Mouse (Mus musculus): ENCODE data around the gene Tha1. TPM values are rescaled to one million over a fixed set of nuclear protein-coding genes. Genes with fewer than 3 reads are reported as not detected.

Gene Tha1
- total and polyA plus RNA-seq, 3 experiments: not detected

- no peaks in the 10 kb centered on the region for H3K27me3 ChIP-seq (ENCODE audit: insufficient read depth, low read length)
- H3K4me1 ChIP-seq (ENCODE audit: insufficient read depth, low read depth, low read length): peaks cover 40% of the 10 kb centered on the region
- H3K9me3 ChIP-seq (replicated peaks): no peaks in the 10 kb centered on the region
- TF ChIP-seq TAL1 (conservative IDR thresholded peaks at IDR 0.05; ENCODE audit: low read depth, low read length) (no peak), GATA1 (IDR thresholded peaks at IDR 0.05; ENCODE audit: borderline replicate concordance, low read length) (no peak), POLR2AphosphoS5 (IDR thresholded peaks at IDR 0.05; ENCODE audit: insufficient replicate concordance, low read depth, low read length) (no peak)
- peak; percentile 71 for ATAC-seq (ENCODE audit: extremely low read depth, insufficient number of reproducible peaks, low FRiP score, poor library complexity, severe bottlenecking)
- peak within 1 kb of the TSS; percentile 96 for H3K4me3 ChIP-seq (ENCODE audit: low read depth, low read length)
- DNase-seq (ENCODE audit: low spot score): peak; percentile 92
- peaks cover 36% of the 10 kb centered on the region for H3K36me3 ChIP-seq (replicated peaks)
Measured at GRCm38 (mm10) chr11:117848985-117849671, 24.2 kb downstream of the Tha1 start, which contains the start of gene Birc5. Gene Birc5, plus strand, starts transcription at chr11:117849251.

- TF ChIP-seq GATA2 (IDR thresholded peaks at IDR 0.05; ENCODE audit: borderline replicate concordance, low read depth, low read length) (no peak), TAL1 (conservative IDR thresholded peaks at IDR 0.05; ENCODE audit: low read depth, low read length) (no peak), GATA1 (IDR thresholded peaks at IDR 0.05; ENCODE audit: borderline replicate concordance, low read length) (no peak), POLR2AphosphoS5 (IDR thresholded peaks at IDR 0.05; ENCODE audit: insufficient replicate concordance, low read depth, low read length) (no peak), CTCF (IDR thresholded peaks at IDR 0.05; ENCODE audit: low read depth, low read length) (no peak)
- H3K4me3 ChIP-seq (ENCODE audit: low read depth, low read length): peak overlapping the region; percentile 96
- DNase-seq (ENCODE audit: low spot score): peak; percentile 35
- no peaks in the 10 kb centered on the region for H3K9me3 ChIP-seq (replicated peaks)
- H3K4me1 ChIP-seq (ENCODE audit: insufficient read depth, low read depth, low read length): peaks cover 40% of the 10 kb centered on the region
- ATAC-seq (ENCODE audit: extremely low read depth, insufficient number of reproducible peaks, low FRiP score, poor library complexity, severe bottlenecking): peak; percentile 4; the same call in 1 of the 2 replicates
- H3K36me3 ChIP-seq (replicated peaks): peaks cover 29% of the 10 kb centered on the region
- H3K27me3 ChIP-seq (ENCODE audit: insufficient read depth, low read length): no peaks in the 10 kb centered on the region
Measured at GRCm38 (mm10) chr11:117848271-117848984, 24.9 kb downstream of the Tha1 start.

GRCm38 (mm10) chr11:117847593-117848215 lies 25.6 kb downstream of the Tha1 start:
- TF ChIP-seq GATA1 (IDR thresholded peaks at IDR 0.05; ENCODE audit: borderline replicate concordance, low read length): no peak
- TF ChIP-seq CTCF (IDR thresholded peaks at IDR 0.05; ENCODE audit: low read depth, low read length): no peak
- no peak for TF ChIP-seq TAL1 (conservative IDR thresholded peaks at IDR 0.05; ENCODE audit: low read depth, low read length)
- no peak for TF ChIP-seq GATA2 (IDR thresholded peaks at IDR 0.05; ENCODE audit: borderline replicate concordance, low read depth, low read length)
- TF ChIP-seq POLR2AphosphoS5 (IDR thresholded peaks at IDR 0.05; ENCODE audit: insufficient replicate concordance, low read depth, low read length): no peak
- DNase-seq (ENCODE audit: low spot score) (no peak), ATAC-seq (ENCODE audit: extremely low read depth, insufficient number of reproducible peaks, low FRiP score, poor library complexity, severe bottlenecking) (no peak)
- Histone ChIP-seq H3K27me3 (ENCODE audit: insufficient read depth, low read length) (peaks cover 4% of the 10 kb centered on the region; the same call in 1 of the 2 replicates), H3K4me1 (ENCODE audit: insufficient read depth, low read depth, low read length) (peaks cover 33% of the 10 kb centered on the region), H3K36me3 (replicated peaks) (peaks cover 22% of the 10 kb centered on the region), H3K4me3 (ENCODE audit: low read depth, low read length) (peak overlapping the region; percentile 96; the same call in 1 of the 2 replicates), H3K9me3 (replicated peaks) (no peaks in the 10 kb centered on the region)

GRCm38 (mm10) chr11:117846640-117847039 lies 26.6 kb downstream of the Tha1 start:
- peaks cover 29% of the 10 kb centered on the region for H3K4me1 ChIP-seq (ENCODE audit: insufficient read depth, low read depth, low read length)
- TF ChIP-seq POLR2AphosphoS5 (IDR thresholded peaks at IDR 0.05; ENCODE audit: insufficient replicate concordance, low read depth, low read length) (no peak), TAL1 (conservative IDR thresholded peaks at IDR 0.05; ENCODE audit: low read depth, low read length) (no peak), GATA1 (IDR thresholded peaks at IDR 0.05; ENCODE audit: borderline replicate concordance, low read length) (no peak), CTCF (IDR thresholded peaks at IDR 0.05; ENCODE audit: low read depth, low read length) (no peak), GATA2 (IDR thresholded peaks at IDR 0.05; ENCODE audit: borderline replicate concordance, low read depth, low read length) (no peak)

GRCm38 (mm10) chr11:117845651-117846050 lies 27.6 kb downstream of the Tha1 start:
- Histone ChIP-seq H3K36me3 (replicated peaks) (peaks cover 5% of the 10 kb centered on the region), H3K27me3 (ENCODE audit: insufficient read depth, low read length) (peaks cover 13% of the 10 kb centered on the region), H3K4me3 (ENCODE audit: low read depth, low read length) (no peak overlapping the region), H3K9me3 (replicated peaks) (no peaks in the 10 kb centered on the region), H3K4me1 (ENCODE audit: insufficient read depth, low read depth, low read length) (peaks cover 23% of the 10 kb centered on the region)
- ATAC-seq (ENCODE audit: extremely low read depth, insufficient number of reproducible peaks, low FRiP score, poor library complexity, severe bottlenecking): no peak
- no peak for TF ChIP-seq POLR2AphosphoS5 (IDR thresholded peaks at IDR 0.05; ENCODE audit: insufficient replicate concordance, low read depth, low read length)
- TF ChIP-seq CTCF (IDR thresholded peaks at IDR 0.05; ENCODE audit: low read depth, low read length): no peak
- no peak for TF ChIP-seq GATA2 (IDR thresholded peaks at IDR 0.05; ENCODE audit: borderline replicate concordance, low read depth, low read length)
- TF ChIP-seq GATA1 (IDR thresholded peaks at IDR 0.05; ENCODE audit: borderline replicate concordance, low read length): no peak
- no peak for TF ChIP-seq TAL1 (conservative IDR thresholded peaks at IDR 0.05; ENCODE audit: low read depth, low read length)
- DNase-seq (ENCODE audit: low spot score): no peak

More at GRCm38 (mm10) chr11:117846640-117847039, 26.6 kb downstream of the Tha1 start:
- DNase-seq (ENCODE audit: low spot score) (no peak), ATAC-seq (ENCODE audit: extremely low read depth, insufficient number of reproducible peaks, low FRiP score, poor library complexity, severe bottlenecking) (no peak)
- no peaks in the 10 kb centered on the region for H3K9me3 ChIP-seq (replicated peaks)
- H3K27me3 ChIP-seq (ENCODE audit: insufficient read depth, low read length): peaks cover 8% of the 10 kb centered on the region; the same call in 1 of the 2 replicates
- H3K36me3 ChIP-seq (replicated peaks): peaks cover 11% of the 10 kb centered on the region
- no peak overlapping the region for H3K4me3 ChIP-seq (ENCODE audit: low read depth, low read length)

- H3K4me1 ChIP-seq (ENCODE audit: insufficient read depth, low read depth, low read length): peaks cover 18% of the 10 kb centered on the region
- no peak for TF ChIP-seq TAL1 (conservative IDR thresholded peaks at IDR 0.05; ENCODE audit: low read depth, low read length)
- TF ChIP-seq GATA2 (IDR thresholded peaks at IDR 0.05; ENCODE audit: borderline replicate concordance, low read depth, low read length): no peak
- no peak for TF ChIP-seq GATA1 (IDR thresholded peaks at IDR 0.05; ENCODE audit: borderline replicate concordance, low read length)
- TF ChIP-seq POLR2AphosphoS5 (IDR thresholded peaks at IDR 0.05; ENCODE audit: insufficient replicate concordance, low read depth, low read length): no peak
- no peak for TF ChIP-seq CTCF (IDR thresholded peaks at IDR 0.05; ENCODE audit: low read depth, low read length)
- no peak overlapping the region for H3K4me3 ChIP-seq (ENCODE audit: low read depth, low read length)
- peaks cover 15% of the 10 kb centered on the region for H3K27me3 ChIP-seq (ENCODE audit: insufficient read depth, low read length)
- no peak for DNase-seq (ENCODE audit: low spot score)
- no peaks in the 10 kb centered on the region for H3K9me3 ChIP-seq (replicated peaks)
- no peaks in the 10 kb centered on the region for H3K36me3 ChIP-seq (replicated peaks)
- ATAC-seq (ENCODE audit: extremely low read depth, insufficient number of reproducible peaks, low FRiP score, poor library complexity, severe bottlenecking): no peak
Measured at GRCm38 (mm10) chr11:117844997-117845396, 28.3 kb downstream of the Tha1 start.
